Mouse (Mus musculus): ENCODE measurements around the gene Lpin2.

DNA sequence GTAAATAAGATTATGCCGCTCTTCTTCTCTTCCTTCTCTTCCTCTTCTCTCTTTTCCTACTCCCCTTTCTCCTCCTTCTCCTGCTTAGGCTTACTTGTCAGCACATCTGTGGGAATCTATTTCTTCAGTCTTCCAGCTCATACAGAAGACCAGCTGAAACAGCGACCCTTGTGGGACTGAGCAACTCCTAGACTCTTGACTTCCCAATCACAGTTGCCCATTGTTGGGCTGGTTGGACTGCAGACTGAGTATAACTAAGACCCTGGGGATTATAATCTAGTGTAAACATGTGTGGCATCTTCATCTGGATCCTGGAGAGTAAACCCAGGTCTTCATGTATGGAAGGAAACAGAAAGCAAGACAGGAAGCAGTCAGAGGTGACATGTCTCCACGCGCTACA, 1.8 kb upstream of the Lpin2 start:
- no peak for TF ChIP-seq CTCF (IDR thresholded peaks at IDR 0.05; ENCODE audit: low read depth, low read length)
- no peak for TF ChIP-seq POLR2A (IDR thresholded peaks at IDR 0.05; ENCODE audit: extremely low read depth, insufficient read depth, low read length)

Measured in liver, adult 2 months (tissue).